Mouse (Mus musculus): Measurements from ENCODE around the gene Cisd2.

- TF ChIP-seq POLR2A (IDR thresholded peaks at IDR 0.05; ENCODE audit: insufficient read depth, low read depth, low read length), result no peak
- no peak for TF ChIP-seq CTCF (IDR thresholded peaks at IDR 0.05; ENCODE audit: insufficient read depth, low read depth, low read length)
Measured at GRCm38 (mm10) chr3:135440221-135440620, 16.5 kb upstream of the Cisd2 start.
